In the genomic region with DNA sequence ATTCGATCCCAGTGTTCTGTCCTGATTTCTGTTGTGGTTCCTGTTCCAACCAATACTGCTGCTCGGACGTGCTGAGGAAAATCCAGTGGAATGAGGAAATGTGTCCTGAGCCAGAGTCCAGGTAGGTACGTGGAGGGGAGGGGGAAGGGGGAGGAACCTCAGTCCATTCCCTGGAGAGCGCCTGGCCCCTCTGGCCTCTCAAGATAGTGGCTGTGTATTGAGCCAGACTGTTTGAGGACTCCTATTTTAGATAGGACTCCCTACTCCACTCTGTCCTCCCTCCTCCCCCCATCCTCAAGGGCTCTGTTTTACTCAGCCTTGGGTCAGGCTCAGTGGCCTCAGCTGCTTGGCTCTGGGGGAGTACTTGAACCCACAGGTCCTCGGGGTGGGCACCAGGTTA, we compare ENCODE assay signal across 11 mouse cellular contexts. TPM values are rescaled to one million over a fixed set of nuclear protein-coding genes. Genes with fewer than 3 reads are reported as not detected.
DNase-seq lines count a peak whose midpoint lies in the region; ATAC-seq lines count a peak whose summit lies in the region.
"Had no signal": no experiment of that assay in that cellular context is flagged by ENCODE, and none has a peak within 500 bp of the region (broad histone marks: within the 10 kb centered on the region; RNA-seq: fewer than 3 reads in every experiment).

No protein-coding gene starts in this region.

- no peak for ATAC-seq in cerebellum, adult (ENCODE audit: insufficient number of reproducible peaks, low FRiP score, low TSS enrichment)
- ATAC-seq in limb, embryonic 11.5 days (ENCODE audit: insufficient number of reproducible peaks, low FRiP score, low TSS enrichment, low read depth): 0 out of 2 replicates have a peak, but pooled peaks have one; percentile 27
- ATAC-seq in liver, embryonic 12.5 days: peak; percentile 36; the same call in 1 of the 2 replicates
- peak; percentile 84 for ATAC-seq in stomach, embryonic 15.5 days (ENCODE audit: insufficient read depth, low FRiP score, low read depth)
- ATAC-seq in erythroid progenitor cell, adult 5-6 weeks (replicated peaks; ENCODE audit: low FRiP score, poor library complexity, severe bottlenecking): no peak
- no peak for ATAC-seq in midbrain, embryonic 15.5 days (replicated peaks)
- ATAC-seq: midbrain, embryonic 13.5 days had no signal

- H3K36me3 ChIP-seq in limb, embryonic 11.5 days (ENCODE audit: control insufficient read depth, insufficient read depth, low read length): no peaks in the 10 kb centered on the region
- no peaks in the 10 kb centered on the region for H3K36me3 ChIP-seq in limb, embryonic 10.5 days
- H3K36me3 ChIP-seq in liver, embryonic 12.5 days: no peaks in the 10 kb centered on the region
- no peaks in the 10 kb centered on the region for H3K36me3 ChIP-seq in stomach, embryonic 15.5 days
- H3K36me3 ChIP-seq in midbrain, embryonic 15.5 days (replicated peaks): no peaks in the 10 kb centered on the region
- H3K36me3 ChIP-seq: midbrain, embryonic 13.5 days had no signal

- WGBS in limb, embryonic 11.5 days: 71% methylated on average over 6 of the region's 6 CpGs
- WGBS in limb, embryonic 10.5 days: 74% methylated on average over 6 of the region's 6 CpGs
- 44% methylated on average over 6 of the region's 6 CpGs for WGBS in liver, embryonic 12.5 days (ENCODE audit: insufficient replicate concordance)
- 53% methylated on average over 6 of the region's 6 CpGs for WGBS in stomach, embryonic 15.5 days
- 80% methylated on average over 6 of the region's 6 CpGs for WGBS in midbrain, embryonic 15.5 days

- no peaks in the 10 kb centered on the region for H3K4me1 ChIP-seq in limb, embryonic 11.5 days (ENCODE audit: control insufficient read depth, insufficient read depth, low read length)
- peaks cover 37% of the 10 kb centered on the region for H3K4me1 ChIP-seq in limb, embryonic 10.5 days
- H3K4me1 ChIP-seq in liver, embryonic 12.5 days: peaks cover 31% of the 10 kb centered on the region
- H3K4me1 ChIP-seq in stomach, embryonic 15.5 days: peaks cover 27% of the 10 kb centered on the region
- H3K4me1 ChIP-seq in midbrain, embryonic 15.5 days: peaks cover 9% of the 10 kb centered on the region; the same call in 1 of the 2 replicates

- peak; percentile 27 for DNase-seq in cerebellum, adult 9-10 months
- no peak for DNase-seq in limb, embryonic 11.5 days (ENCODE audit: low spot score)
- DNase-seq in limb, embryonic 10.5 days (ENCODE audit: low spot score): no peak
- DNase-seq: left cerebral cortex, postnatal 4 days had no signal

- no peak overlapping the region for H3K4me3 ChIP-seq in limb, embryonic 11.5 days (ENCODE audit: low read depth, low read length)
- no peak overlapping the region for H3K4me3 ChIP-seq in limb, embryonic 10.5 days
- H3K4me3 ChIP-seq in liver, embryonic 12.5 days: no peak overlapping the region
- H3K4me3 ChIP-seq in stomach, embryonic 15.5 days (replicated peaks): no peak overlapping the region
- H3K4me3 ChIP-seq in midbrain, embryonic 15.5 days: no peak overlapping the region
- H3K4me3 ChIP-seq: midbrain, embryonic 13.5 days had no signal

- H3K27me3 ChIP-seq in limb, embryonic 11.5 days (ENCODE audit: control insufficient read depth, insufficient read depth, low read length): no peaks in the 10 kb centered on the region
- no peaks in the 10 kb centered on the region for H3K27me3 ChIP-seq in limb, embryonic 10.5 days (ENCODE audit: low read depth, poor library complexity, severe bottlenecking)
- peaks cover 17% of the 10 kb centered on the region for H3K27me3 ChIP-seq in liver, embryonic 12.5 days (replicated peaks)
- H3K27me3 ChIP-seq in stomach, embryonic 15.5 days (replicated peaks): no peaks in the 10 kb centered on the region
- H3K27me3 ChIP-seq in midbrain, embryonic 15.5 days (replicated peaks): no peaks in the 10 kb centered on the region
- H3K27me3 ChIP-seq: midbrain, embryonic 13.5 days had no signal

- no peak overlapping the region for H3K27ac ChIP-seq in limb, embryonic 11.5 days (replicated peaks; ENCODE audit: low read depth, low read length)
- H3K27ac ChIP-seq in limb, embryonic 10.5 days: no peak overlapping the region
- H3K27ac ChIP-seq in liver, embryonic 12.5 days: no peak overlapping the region
- H3K27ac ChIP-seq in stomach, embryonic 15.5 days: peak overlapping the region; percentile 67; the same call in 1 of the 2 replicates
- no peak overlapping the region for H3K27ac ChIP-seq in midbrain, embryonic 15.5 days
- H3K27ac ChIP-seq: midbrain, embryonic 13.5 days had no signal

- 0 out of 2 replicates have a peak overlapping the region, but pooled peaks have one; percentile 19 for H3K9ac ChIP-seq in limb, embryonic 11.5 days (ENCODE audit: low read length)
- no peak overlapping the region for H3K9ac ChIP-seq in liver, embryonic 12.5 days
- no peak overlapping the region for H3K9ac ChIP-seq in stomach, embryonic 15.5 days
- no peak overlapping the region for H3K9ac ChIP-seq in midbrain, embryonic 15.5 days
- H3K9ac ChIP-seq: midbrain, embryonic 13.5 days had no signal

- no peaks in the 10 kb centered on the region for H3K9me3 ChIP-seq in limb, embryonic 11.5 days (ENCODE audit: control insufficient read depth, low read length)
- H3K9me3 ChIP-seq in limb, embryonic 10.5 days (replicated peaks): no peaks in the 10 kb centered on the region
- H3K9me3 ChIP-seq in liver, embryonic 12.5 days (replicated peaks): no peaks in the 10 kb centered on the region
- no peaks in the 10 kb centered on the region for H3K9me3 ChIP-seq in stomach, embryonic 15.5 days
- no peaks in the 10 kb centered on the region for H3K9me3 ChIP-seq in midbrain, embryonic 15.5 days
- H3K9me3 ChIP-seq: G1E; midbrain, embryonic 13.5 days had no signal

- H3K4me2 ChIP-seq in limb, embryonic 11.5 days (ENCODE audit: low read depth, severe bottlenecking): no peak overlapping the region
- no peak overlapping the region for H3K4me2 ChIP-seq in liver, embryonic 12.5 days
- H3K4me2 ChIP-seq in stomach, embryonic 15.5 days: peak overlapping the region; percentile 78
- H3K4me2 ChIP-seq in midbrain, embryonic 15.5 days: no peak overlapping the region
- H3K4me2 ChIP-seq: midbrain, embryonic 13.5 days had no signal

RNA-seq across cellular contexts. Expression of a gene that starts 2.5 kb away (rescaled TPM):
- polyA plus RNA-seq in limb, embryonic 11.5 days (2014; fragmentation: Nextera tagmentation; extraction: Ambion mirVana): 38.9 and 43.3 TPM in 2 replicates
- 36.1 and 44.4 TPM in 2 replicates for polyA plus RNA-seq in limb, embryonic 10.5 days (2016; fragmentation: Nextera tagmentation; extraction: Ambion mirVana)
- 19.0 and 21.5 TPM in 2 replicates for polyA plus RNA-seq in liver, embryonic 12.5 days (2016; fragmentation: Nextera tagmentation; extraction: Ambion mirVana)
- polyA plus RNA-seq in stomach, embryonic 15.5 days (2015; fragmentation: Nextera tagmentation; extraction: Ambion mirVana): 104 and 107 TPM in 2 replicates
- 13.8 and 40.4 TPM in 2 replicates for total RNA-seq in erythroid progenitor cell, adult 5-6 weeks (2015; ENCODE audit: low replicate concordance)
- total RNA-seq in erythroid progenitor cell, adult 5-6 weeks (2017; ENCODE audit: low replicate concordance): 44.5 and 87.6 TPM in 2 replicates
- polyA plus RNA-seq in midbrain, embryonic 15.5 days (2015; fragmentation: Nextera tagmentation; extraction: Ambion mirVana): 66.0 and 68.4 TPM in 2 replicates

RNA-seq across cellular contexts. Expression of a gene that starts 18.6 kb away (rescaled TPM):
- polyA plus RNA-seq in limb, embryonic 11.5 days (2014; fragmentation: Nextera tagmentation; extraction: Ambion mirVana): 5.5 and 8.2 TPM in 2 replicates
- 7.5 and 9.4 TPM in 2 replicates for polyA plus RNA-seq in limb, embryonic 10.5 days (2016; fragmentation: Nextera tagmentation; extraction: Ambion mirVana)
- polyA plus RNA-seq in liver, embryonic 12.5 days (2016; fragmentation: Nextera tagmentation; extraction: Ambion mirVana): 8.8 and 9.1 TPM in 2 replicates
- 12.7 and 14.4 TPM in 2 replicates for polyA plus RNA-seq in stomach, embryonic 15.5 days (2015; fragmentation: Nextera tagmentation; extraction: Ambion mirVana)
- 11.5 and 17.6 TPM in 2 replicates for total RNA-seq in erythroid progenitor cell, adult 5-6 weeks (2015; ENCODE audit: low replicate concordance)
- 0.26 and 0.76 TPM in 2 replicates for total RNA-seq in erythroid progenitor cell, adult 5-6 weeks (2017; ENCODE audit: low replicate concordance)
- polyA plus RNA-seq in midbrain, embryonic 15.5 days (2015; fragmentation: Nextera tagmentation; extraction: Ambion mirVana): 18.0 TPM in 2 replicates

RNA-seq across cellular contexts. Expression of a gene that starts 33.0 kb away (rescaled TPM):
- 28.4 and 30.6 TPM in 2 replicates for polyA plus RNA-seq in limb, embryonic 11.5 days (2014; fragmentation: Nextera tagmentation; extraction: Ambion mirVana)
- polyA plus RNA-seq in limb, embryonic 10.5 days (2016; fragmentation: Nextera tagmentation; extraction: Ambion mirVana): 35.3 and 36.8 TPM in 2 replicates
- 18.6 and 19.4 TPM in 2 replicates for polyA plus RNA-seq in liver, embryonic 12.5 days (2016; fragmentation: Nextera tagmentation; extraction: Ambion mirVana)
- 24.7 and 26.1 TPM in 2 replicates for polyA plus RNA-seq in stomach, embryonic 15.5 days (2015; fragmentation: Nextera tagmentation; extraction: Ambion mirVana)
- 3.4 and 6.5 TPM in 2 replicates for total RNA-seq in erythroid progenitor cell, adult 5-6 weeks (2015; ENCODE audit: low replicate concordance)
- total RNA-seq in erythroid progenitor cell, adult 5-6 weeks (2017; ENCODE audit: low replicate concordance): 11.0 and 12.6 TPM in 2 replicates
- polyA plus RNA-seq in midbrain, embryonic 15.5 days (2015; fragmentation: Nextera tagmentation; extraction: Ambion mirVana): 35.2 and 35.6 TPM in 2 replicates

RNA-seq across cellular contexts. Expression of a gene that starts 41.4 kb away (rescaled TPM):
- polyA plus RNA-seq in limb, embryonic 11.5 days (2014; fragmentation: Nextera tagmentation; extraction: Ambion mirVana): 13.9 and 14.9 TPM in 2 replicates
- polyA plus RNA-seq in limb, embryonic 10.5 days (2016; fragmentation: Nextera tagmentation; extraction: Ambion mirVana): 13.6 and 14.1 TPM in 2 replicates
- polyA plus RNA-seq in liver, embryonic 12.5 days (2016; fragmentation: Nextera tagmentation; extraction: Ambion mirVana): 14.5 and 15.3 TPM in 2 replicates
- 14.7 and 16.3 TPM in 2 replicates for polyA plus RNA-seq in stomach, embryonic 15.5 days (2015; fragmentation: Nextera tagmentation; extraction: Ambion mirVana)
- 2.9 and 5.0 TPM in 2 replicates for total RNA-seq in erythroid progenitor cell, adult 5-6 weeks (2015; ENCODE audit: low replicate concordance)
- total RNA-seq in erythroid progenitor cell, adult 5-6 weeks (2017; ENCODE audit: low replicate concordance): 2.6 and 5.5 TPM in 2 replicates
- 14.3 and 16.8 TPM in 2 replicates for polyA plus RNA-seq in midbrain, embryonic 15.5 days (2015; fragmentation: Nextera tagmentation; extraction: Ambion mirVana)

RNA-seq across cellular contexts. Expression of a gene that starts 41.5 kb away (rescaled TPM):
- 864 and 871 TPM in 2 replicates for polyA plus RNA-seq in limb, embryonic 11.5 days (2014; fragmentation: Nextera tagmentation; extraction: Ambion mirVana)
- 805 and 864 TPM in 2 replicates for polyA plus RNA-seq in limb, embryonic 10.5 days (2016; fragmentation: Nextera tagmentation; extraction: Ambion mirVana)
- 522 and 538 TPM in 2 replicates for polyA plus RNA-seq in liver, embryonic 12.5 days (2016; fragmentation: Nextera tagmentation; extraction: Ambion mirVana)
- polyA plus RNA-seq in stomach, embryonic 15.5 days (2015; fragmentation: Nextera tagmentation; extraction: Ambion mirVana): 586 and 587 TPM in 2 replicates
- total RNA-seq in erythroid progenitor cell, adult 5-6 weeks (2015; ENCODE audit: low replicate concordance): 106 and 281 TPM in 2 replicates
- 31.5 and 73.0 TPM in 2 replicates for total RNA-seq in erythroid progenitor cell, adult 5-6 weeks (2017; ENCODE audit: low replicate concordance)
- 607 and 639 TPM in 2 replicates for polyA plus RNA-seq in midbrain, embryonic 15.5 days (2015; fragmentation: Nextera tagmentation; extraction: Ambion mirVana)

Comparison
In these comparisons a context has a peak if more than half of its experiments do, and no peak if none do; other contexts are left out.
1. ATAC-seq: peak in limb, embryonic 11.5 days (single experiment), liver, embryonic 12.5 days (single experiment) and stomach, embryonic 15.5 days (single experiment); none in cerebellum, adult (single experiment), erythroid progenitor cell, adult 5-6 weeks (single experiment) and midbrain, embryonic 15.5 days (single experiment).